In genomic region chr4:103619321-103619945, GRCm38 (mm10) we compare ENCODE assay signal across 8 mouse cellular contexts. TPM values are rescaled to one million over a fixed set of nuclear protein-coding genes. Genes with fewer than 3 reads are reported as not detected.
A peak's percentile ranks its signal among the peaks of the same experiment; 100 is the strongest.
DNase-seq lines count a peak whose midpoint lies in the region; ATAC-seq lines count a peak whose summit lies in the region.

Gene Dab1 (plus strand): TSS chr4:103619359.

- under 1% methylated on average over 40 of the region's 41 CpGs for WGBS in neural tube, embryonic 13.5 days

- peak; percentile 4 for DNase-seq in cerebellum, adult 9-11 months
- peak; percentile 42 for DNase-seq in R1 (ENCODE audit: low read depth, low spot score)
- peak; percentile 55 for DNase-seq in left cerebral cortex, adult 11 months (ENCODE audit: low spot score)
- DNase-seq in gastrocnemius, postnatal 36 days: no peak
- DNase-seq in gastrocnemius, postnatal 14 days: no peak

- ATAC-seq in cerebellum, adult (ENCODE audit: insufficient number of reproducible peaks, low FRiP score, low TSS enrichment): no peak
- ATAC-seq in frontal cortex, adult (ENCODE audit: low TSS enrichment): peak; percentile 90
- peak; percentile 62 for ATAC-seq in neural tube, embryonic 13.5 days (ENCODE audit: low read depth)

- H3K27ac ChIP-seq in neural tube, embryonic 13.5 days (replicated peaks): peak within 1 kb of the TSS; percentile 72; the same call in 1 of the 2 replicates

- intact Hi-C loops in gastrocnemius, postnatal 36 days (cut with DNase I): no loop called here
- intact Hi-C loops in gastrocnemius, postnatal 14 days (cut with DNase I; ENCODE audit: low total_unique reads): no loop called here

- H3K9ac ChIP-seq in neural tube, embryonic 13.5 days: peak within 1 kb of the TSS; percentile 68

- H3K4me3 ChIP-seq in neural tube, embryonic 13.5 days: peak within 1 kb of the TSS; percentile 46

- H3K4me1 ChIP-seq in neural tube, embryonic 13.5 days (replicated peaks): peaks cover 19% of the 10 kb centered on the region

- no peaks in the 10 kb centered on the region for H3K36me3 ChIP-seq in neural tube, embryonic 13.5 days

- H3K4me2 ChIP-seq in neural tube, embryonic 13.5 days: peak within 1 kb of the TSS; percentile 54

- H3K9me3 ChIP-seq in neural tube, embryonic 13.5 days: no peaks in the 10 kb centered on the region

- peaks cover 64% of the 10 kb centered on the region for H3K27me3 ChIP-seq in neural tube, embryonic 13.5 days

RNA-seq across cellular contexts. Expression of gene Dab1, which starts in this region (rescaled TPM):
- polyA plus RNA-seq in neural tube, embryonic 13.5 days (2015; fragmentation: Nextera tagmentation; extraction: Ambion mirVana): 46.6 and 47.3 TPM in 2 replicates
- under 1 TPM in 1 of 2 experiments, not detected in 1; 0.05 TPM for total RNA-seq in gastrocnemius, postnatal 36 days (2021)
- total RNA-seq in gastrocnemius, postnatal 14 days (2021): under 1 TPM in 1 of 2 experiments, not detected in 1; 0.21 TPM

Comparison
In these comparisons a context has a peak if more than half of its experiments do, and no peak if none do; other contexts are left out.
1. DNase-seq: peak in cerebellum, adult 9-11 months (single experiment), R1 (single experiment) and left cerebral cortex, adult 11 months (single experiment); none in gastrocnemius, postnatal 36 days (0 of 2) and gastrocnemius, postnatal 14 days (single experiment).